Comparison of ENCODE assay signal across 14 mouse cellular contexts in the genomic region with DNA sequence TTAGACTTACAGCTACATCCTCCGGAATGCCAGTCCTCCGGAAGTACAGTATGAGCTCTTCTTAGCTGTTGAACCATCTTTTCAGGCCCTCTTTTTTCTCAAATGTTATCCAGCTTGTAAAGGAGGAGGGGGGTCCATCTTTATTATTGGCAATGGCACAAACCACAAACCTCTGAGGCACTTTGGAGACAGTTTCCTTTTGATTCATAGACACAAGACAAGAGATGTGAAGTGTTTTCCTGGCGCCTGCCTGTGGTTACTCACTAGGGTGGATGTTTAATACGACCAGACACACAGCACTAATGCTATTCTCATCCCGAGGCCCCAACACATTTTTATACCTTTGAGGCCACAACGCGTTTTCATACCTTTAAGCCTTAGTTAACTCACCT. TPM values are rescaled to one million over a fixed set of nuclear protein-coding genes. Genes with fewer than 3 reads are reported as not detected.
DNase-seq lines count a peak whose midpoint lies in the region; ATAC-seq and TF ChIP-seq lines count a peak whose summit lies in the region.
"Had no signal": no experiment of that assay in that cellular context is flagged by ENCODE, and none has a peak within 500 bp of the region (broad histone marks: within the 10 kb centered on the region; RNA-seq: fewer than 3 reads in every experiment).

No protein-coding gene starts in this region.

- H3K27ac ChIP-seq in kidney, embryonic 16.5 days (ENCODE audit: low read length), result peak overlapping the region; percentile 94
- no peak overlapping the region for H3K27ac ChIP-seq in MEL (ENCODE audit: control insufficient read depth, low read depth, low read length)
- H3K27ac ChIP-seq in embryonic fibroblast, embryonic 13.5 days (ENCODE audit: insufficient read depth, low read length), result peak overlapping the region; percentile 90
- H3K27ac ChIP-seq in stomach, embryonic 14.5 days (ENCODE audit: low read length), result peak overlapping the region; percentile 56; the same call in 1 of the 2 replicates
- H3K27ac ChIP-seq: embryonic facial prominence, embryonic 15.5 days; heart, adult 2 months; hindbrain, embryonic 15.5 days had no signal

- no peaks in the 10 kb centered on the region for H3K36me3 ChIP-seq in kidney, embryonic 16.5 days (ENCODE audit: insufficient read depth, low read length)
- no peaks in the 10 kb centered on the region for H3K36me3 ChIP-seq in MEL (ENCODE audit: control insufficient read depth in 1 of 2, insufficient read depth in 2 of 2, low read length in 2 of 2)
- no peaks in the 10 kb centered on the region for H3K36me3 ChIP-seq in stomach, embryonic 14.5 days (ENCODE audit: control insufficient read depth, insufficient read depth, low read length)
- H3K36me3 ChIP-seq: embryonic facial prominence, embryonic 15.5 days; G1E; hindbrain, embryonic 15.5 days; limb, embryonic 13.5 days had no signal

- no peak for DNase-seq in kidney, postnatal 14 days
- peak; percentile 12 for DNase-seq in MEL (ENCODE audit: low read depth, low spot score)
- no peak for DNase-seq in layer of hippocampus, postnatal 14 days (ENCODE audit: low spot score in 2 of 2)
- no peak for DNase-seq in adrenal gland, postnatal 10 days
- DNase-seq: cerebellum, adult 9-10 months; heart, adult 2 months; right cerebral cortex, postnatal 14 days had no signal

- no peak for TF ChIP-seq EP300 in MEL (IDR thresholded peaks at IDR 0.05; ENCODE audit: low read depth in 1 of 2, low read length in 2 of 2)

- no peaks in the 10 kb centered on the region for H3K27me3 ChIP-seq in kidney, embryonic 16.5 days (ENCODE audit: insufficient read depth, low read length)
- H3K27me3 ChIP-seq in MEL (ENCODE audit: control insufficient read depth in 1 of 2, insufficient read depth in 2 of 2, low read length in 2 of 2), result no peaks in the 10 kb centered on the region
- H3K27me3 ChIP-seq in stomach, embryonic 14.5 days (ENCODE audit: control insufficient read depth, insufficient read depth, low read length), result no peaks in the 10 kb centered on the region
- H3K27me3 ChIP-seq: embryonic facial prominence, embryonic 15.5 days; hindbrain, embryonic 15.5 days; limb, embryonic 13.5 days had no signal

- peak overlapping the region; percentile 26; the same call in 1 of the 2 replicates for H3K4me2 ChIP-seq in kidney, embryonic 16.5 days (replicated peaks; ENCODE audit: low read depth, low read length)
- no peak overlapping the region for H3K4me2 ChIP-seq in stomach, embryonic 14.5 days (replicated peaks; ENCODE audit: low read depth, low read length)
- H3K4me2 ChIP-seq: embryonic facial prominence, embryonic 15.5 days; hindbrain, embryonic 15.5 days had no signal

- ATAC-seq in kidney, embryonic 16.5 days (ENCODE audit: low FRiP score, low TSS enrichment), result no peak
- ATAC-seq in stomach, embryonic 14.5 days (ENCODE audit: insufficient number of reproducible peaks, insufficient read depth, low FRiP score, low read depth), result no peak

- H3K4me3 ChIP-seq in kidney, embryonic 16.5 days (ENCODE audit: low read length), result no peak overlapping the region
- H3K4me3 ChIP-seq in MEL (ENCODE audit: control insufficient read depth in 1 of 2, insufficient read depth in 1 of 2, low read depth in 2 of 2, low read length in 2 of 2), result no peak overlapping the region
- H3K4me3 ChIP-seq in embryonic fibroblast, embryonic 13.5 days (ENCODE audit: insufficient read depth, low read length), result no peak overlapping the region
- H3K4me3 ChIP-seq in stomach, embryonic 14.5 days (ENCODE audit: low read depth, low read length), result no peak overlapping the region
- H3K4me3 ChIP-seq: embryonic facial prominence, embryonic 15.5 days; heart, adult 2 months; hindbrain, embryonic 15.5 days; limb, embryonic 13.5 days had no signal

- peak overlapping the region; percentile 36; the same call in 1 of the 2 replicates for H3K9ac ChIP-seq in kidney, embryonic 16.5 days (replicated peaks; ENCODE audit: low read length)
- no peak overlapping the region for H3K9ac ChIP-seq in MEL (ENCODE audit: control insufficient read depth, low read depth, low read length, poor library complexity, severe bottlenecking)
- no peak overlapping the region for H3K9ac ChIP-seq in stomach, embryonic 14.5 days (replicated peaks; ENCODE audit: low read depth, low read length)
- H3K9ac ChIP-seq: embryonic facial prominence, embryonic 15.5 days; hindbrain, embryonic 15.5 days had no signal

- no peaks in the 10 kb centered on the region for H3K9me3 ChIP-seq in kidney, embryonic 16.5 days (ENCODE audit: low read length)
- no peaks in the 10 kb centered on the region for H3K9me3 ChIP-seq in MEL (replicated peaks; ENCODE audit: insufficient read depth, low read length)
- H3K9me3 ChIP-seq in stomach, embryonic 14.5 days (ENCODE audit: control insufficient read depth, low read depth, low read length), result no peaks in the 10 kb centered on the region
- H3K9me3 ChIP-seq: embryonic facial prominence, embryonic 15.5 days; G1E; hindbrain, embryonic 15.5 days; limb, embryonic 13.5 days had no signal

- 51% methylated on average over 7 of the region's 7 CpGs for WGBS in kidney, embryonic 16.5 days
- 57% methylated on average over 7 of the region's 7 CpGs for WGBS in stomach, embryonic 14.5 days

- TF ChIP-seq RAD21 in MEL (IDR thresholded peaks at IDR 0.05; ENCODE audit: low read depth, low read length), result no peak

- H3K4me1 ChIP-seq in kidney, embryonic 16.5 days (ENCODE audit: insufficient read depth, low read length), result peaks cover 22% of the 10 kb centered on the region
- peaks cover 5 to 17% of the 10 kb centered on the region in 2 experiments; a peak in 3 of 4 replicates for H3K4me1 ChIP-seq in MEL (ENCODE audit: control insufficient read depth in 1 of 2, insufficient read depth in 2 of 2, low read length in 2 of 2)
- peaks cover 23% of the 10 kb centered on the region for H3K4me1 ChIP-seq in embryonic fibroblast, embryonic 13.5 days (ENCODE audit: control insufficient read depth, insufficient read depth, low read length)
- peaks cover 18% of the 10 kb centered on the region; the same call in 1 of the 2 replicates for H3K4me1 ChIP-seq in stomach, embryonic 14.5 days (ENCODE audit: control insufficient read depth, insufficient read depth, low read length)
- H3K4me1 ChIP-seq: hindbrain, embryonic 15.5 days had no signal

- H3K79me2 ChIP-seq in MEL (ENCODE audit: control insufficient read depth, insufficient read depth, low read length, poor library complexity), result no peaks in the 10 kb centered on the region

- TF ChIP-seq POLR2A in MEL (IDR thresholded peaks at IDR 0.05; ENCODE audit: control insufficient read depth in 1 of 2, insufficient read depth in 1 of 2, low read depth in 1 of 2, low read length in 2 of 2, poor library complexity in 1 of 2), result no peak
- TF ChIP-seq POLR2A in embryonic fibroblast, embryonic 13.5 days (IDR thresholded peaks at IDR 0.05; ENCODE audit: low read depth, low read length), result no peak

- no peak for TF ChIP-seq CTCF in MEL (IDR thresholded peaks at IDR 0.05 in 2 of 3, conservative IDR thresholded peaks at IDR 0.05 in 1 of 3; ENCODE audit: control insufficient read depth in 1 of 3, insufficient read depth in 1 of 3, low read depth in 2 of 3, low read length in 3 of 3, poor library complexity in 1 of 3, severe bottlenecking in 1 of 3)
- TF ChIP-seq CTCF in embryonic fibroblast, embryonic 13.5 days (IDR thresholded peaks at IDR 0.05; ENCODE audit: borderline replicate concordance, insufficient read depth, low read length), result no peak

TF ChIP-seq in MEL, 35 proteins besides CTCF, POLR2A, EP300 and RAD21:
- TF ChIP-seq MXI1 (IDR thresholded peaks at IDR 0.05; ENCODE audit: low read depth, low read length), result no peak
- no peak for TF ChIP-seq MYC (IDR thresholded peaks at IDR 0.05; ENCODE audit: low read depth, low read length)
- no peak for TF ChIP-seq MEF2A (IDR thresholded peaks at IDR 0.05; ENCODE audit: extremely low read depth, insufficient replicate concordance, low read depth, low read length, poor library complexity, severe bottlenecking)
- TF ChIP-seq MAZ (IDR thresholded peaks at IDR 0.05; ENCODE audit: low read depth, low read length), result no peak
- no peak for TF ChIP-seq NRF1 (IDR thresholded peaks at IDR 0.05; ENCODE audit: insufficient read depth, low read depth, low read length, poor library complexity, severe bottlenecking)
- TF ChIP-seq KAT2A (conservative IDR thresholded peaks at IDR 0.05; ENCODE audit: low read depth, low read length), result no peak
- no peak for TF ChIP-seq SMC3 (IDR thresholded peaks at IDR 0.05; ENCODE audit: low read depth, low read length)
- no peak for TF ChIP-seq TCF12 (IDR thresholded peaks at IDR 0.05; ENCODE audit: low read depth, low read length)
- TF ChIP-seq E2F4 (IDR thresholded peaks at IDR 0.05; ENCODE audit: borderline replicate concordance, low read depth, low read length), result no peak
- no peak for TF ChIP-seq ZC3H11A (IDR thresholded peaks at IDR 0.05; ENCODE audit: low read depth, low read length)
- TF ChIP-seq CHD2 (IDR thresholded peaks at IDR 0.05; ENCODE audit: low read length), result no peak
- no peak for TF ChIP-seq SIN3A (IDR thresholded peaks at IDR 0.05; ENCODE audit: low read length)
- TF ChIP-seq NELFE (IDR thresholded peaks at IDR 0.05; ENCODE audit: low read depth, low read length), result no peak
- TF ChIP-seq ZKSCAN1 (IDR thresholded peaks at IDR 0.05; ENCODE audit: low read depth, low read length), result no peak
- no peak for TF ChIP-seq MYB (IDR thresholded peaks at IDR 0.05; ENCODE audit: low read depth, low read length)
- TF ChIP-seq TBP (IDR thresholded peaks at IDR 0.05; ENCODE audit: low read depth, low read length), result no peak

RNA-seq across cellular contexts. Expression of a gene that starts 28.1 kb away (rescaled TPM):
- polyA plus RNA-seq in kidney, embryonic 16.5 days (2015; fragmentation: Nextera tagmentation; extraction: Ambion mirVana), result 578 and 635 TPM in 2 replicates
- total RNA-seq in MEL (2012; rRNA removed), result 38.2 and 56.5 TPM in 2 replicates
- 100 to 1,000 TPM in 1 of 2 experiments, not detected in 1; 113 TPM for polyA plus RNA-seq in MEL (2012; ENCODE audit: insufficient read depth in 1 of 2, insufficient read length in 2 of 2, low read depth in 1 of 2, low replicate concordance in 2 of 2, missing spikeins in 1 of 2)
- 2,470 and 3,105 TPM in 2 replicates for polyA plus RNA-seq in embryonic fibroblast, embryonic 13.5 days (2011; ENCODE audit: insufficient read length, low read depth, missing spikeins)
- polyA plus RNA-seq in stomach, embryonic 14.5 days (2014; fragmentation: Nextera tagmentation; extraction: Ambion mirVana), result 1,242 and 1,294 TPM in 2 replicates
- 100 to 1,000 TPM; 230 to 252 TPM for total RNA-seq in layer of hippocampus, postnatal 14 days (2021)
- 100 to 1,000 TPM; 371 to 920 TPM for total RNA-seq in adrenal gland, postnatal 10 days (2021)
